Mouse (Mus musculus) kidney, embryonic 14.5 days (tissue): Measurements from ENCODE around the gene Slc30a5. TPM values are rescaled to one million over a fixed set of nuclear protein-coding genes. Genes with fewer than 3 reads are reported as not detected.

ENCODE experiments used
- ATAC-seq: fragments of 200-750 bp; cut with Nextera tagmentation; 2 replicates; pipeline ENCODE4 v1.8.0; 2017; ENCODE audit warnings: moderate number of reproducible peaks, mild to moderate bottlenecking, moderate TSS enrichment, moderate library complexity; ENCODE audit not compliant: low FRiP score, low TSS enrichment
- H3K27ac ChIP-seq: fragments of 300-500 bp; sonication (generic); 2 replicates; pipeline ENCODE4 v1.5.1; 2014; ENCODE audit warnings: low read depth, mild to moderate bottlenecking, low read length, moderate library complexity, mixed read lengths
- H3K27me3 ChIP-seq: fragments of 300-500 bp; sonication (generic); 2 replicates; pipeline ENCODE4 v1.6.1; 2014; ENCODE audit warnings: mild to moderate bottlenecking, low read length; ENCODE audit not compliant: control insufficient read depth, insufficient read depth
- H3K36me3 ChIP-seq: fragments of 300-500 bp; sonication (generic); 2 replicates; pipeline ENCODE4 v1.6.1; 2014; ENCODE audit warnings: low read length, mixed read lengths; ENCODE audit not compliant: control insufficient read depth, insufficient read depth
- H3K4me1 ChIP-seq: fragments of 300-500 bp; sonication (generic); 2 replicates; pipeline ENCODE4 v1.6.1; 2014; ENCODE audit warnings: low read length, mixed read lengths; ENCODE audit not compliant: control insufficient read depth, insufficient read depth
- H3K4me2 ChIP-seq: fragments of 300-500 bp; sonication (generic); replicated peaks from 2 replicates; pipeline ENCODE4 v1.6.1; 2014; ENCODE audit warnings: low read depth, mild to moderate bottlenecking, low read length
- H3K4me3 ChIP-seq: fragments of 300-500 bp; sonication (generic); 2 replicates; pipeline ENCODE4 v1.5.1; 2014; ENCODE audit warnings: mild to moderate bottlenecking, low read length
- H3K9ac ChIP-seq: fragments of 300-500 bp; sonication (generic); 2 replicates; pipeline ENCODE4 v1.6.1; 2014; ENCODE audit warnings: low read depth, mild to moderate bottlenecking, low read length, moderate library complexity
- H3K9me3 ChIP-seq: fragments of 300-500 bp; sonication (generic); 2 replicates; pipeline ENCODE4 v1.6.1; 2016; ENCODE audit warnings: low read length; ENCODE audit not compliant: control insufficient read depth
- WGBS: fragments of 180-500 bp; shearing (Covaris S2); extraction: QIAGEN DNeasy Blood & Tissue Kit; methylation state at CpG from one replicate; pipeline ENCODE4 v1.1.7; 2014; 5-methylcytosine and 5-hydroxymethylcytosine counted together
- polyA plus RNA-seq: library from polyadenylated mRNA; unstranded; fragments of >200 nt; fragmentation: Nextera tagmentation; extraction: Ambion mirVana; gene quantifications from 2 replicates; pipeline ENCODE4 v1.2.1, GENCODE M21; 2014

Gene Slc30a5
- polyA plus RNA-seq, 1 experiment from 2014 or later, result 65.9 TPM

- Histone ChIP-seq H3K27me3 (no peaks in the 10 kb centered on the region), H3K9ac (no peak overlapping the region), H3K9me3 (peaks cover 1% of the 10 kb centered on the region; the same call in 1 of the 2 replicates), H3K4me1 (peaks cover 16% of the 10 kb centered on the region), H3K4me3 (no peak overlapping the region), H3K4me2 (no peak overlapping the region), H3K27ac (no peak overlapping the region), H3K36me3 (peaks cover 24% of the 10 kb centered on the region)
- WGBS, result 68% methylated on average over 6 of the region's 6 CpGs
- no peak for ATAC-seq
These were observed 45.8 kb downstream of the Slc30a5 start for GRCm38 (mm10) chr13:100787316-100788010.

DNA sequence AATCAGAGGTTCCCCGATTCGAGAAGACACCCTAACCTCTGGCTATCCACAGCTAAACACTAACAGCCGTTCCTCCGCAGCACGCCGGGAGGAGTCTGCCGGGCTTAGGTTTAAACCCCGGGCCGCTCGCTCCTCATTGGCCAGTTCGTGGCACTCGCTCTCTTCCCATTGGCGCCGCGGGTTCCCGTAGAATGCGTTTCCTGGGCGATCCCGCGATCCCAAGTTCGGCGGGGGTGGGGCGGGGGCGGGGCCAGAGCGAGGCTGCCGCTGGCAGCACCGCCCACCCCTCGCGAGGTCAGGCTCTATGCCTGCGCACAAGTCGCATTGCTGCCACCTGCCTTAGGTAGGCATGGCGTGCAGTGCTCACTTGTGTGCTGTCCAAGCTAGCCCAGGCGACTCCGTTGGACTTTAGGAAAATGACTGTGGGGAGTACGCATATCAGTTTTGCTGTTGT, 46.8 kb downstream of the Slc30a5 start, which contains the start of gene Ccnb1:
Ccnb1 (minus strand) TSS at position 157 of the 454 bp plus-strand sequence.
- Histone ChIP-seq H3K4me2 (peak within 1 kb of the TSS; percentile 64), H3K27ac (peak within 1 kb of the TSS; percentile 66; the same call in 1 of the 2 replicates), H3K36me3 (peaks cover 34% of the 10 kb centered on the region), H3K4me1 (peaks cover 18% of the 10 kb centered on the region), H3K4me3 (peak within 1 kb of the TSS; percentile 90), H3K9ac (peak within 1 kb of the TSS; percentile 92), H3K9me3 (no peaks in the 10 kb centered on the region), H3K27me3 (no peaks in the 10 kb centered on the region)
- peak; percentile 99 for ATAC-seq
- WGBS, result under 1% methylated on average over 35 of the region's 35 CpGs

DNA sequence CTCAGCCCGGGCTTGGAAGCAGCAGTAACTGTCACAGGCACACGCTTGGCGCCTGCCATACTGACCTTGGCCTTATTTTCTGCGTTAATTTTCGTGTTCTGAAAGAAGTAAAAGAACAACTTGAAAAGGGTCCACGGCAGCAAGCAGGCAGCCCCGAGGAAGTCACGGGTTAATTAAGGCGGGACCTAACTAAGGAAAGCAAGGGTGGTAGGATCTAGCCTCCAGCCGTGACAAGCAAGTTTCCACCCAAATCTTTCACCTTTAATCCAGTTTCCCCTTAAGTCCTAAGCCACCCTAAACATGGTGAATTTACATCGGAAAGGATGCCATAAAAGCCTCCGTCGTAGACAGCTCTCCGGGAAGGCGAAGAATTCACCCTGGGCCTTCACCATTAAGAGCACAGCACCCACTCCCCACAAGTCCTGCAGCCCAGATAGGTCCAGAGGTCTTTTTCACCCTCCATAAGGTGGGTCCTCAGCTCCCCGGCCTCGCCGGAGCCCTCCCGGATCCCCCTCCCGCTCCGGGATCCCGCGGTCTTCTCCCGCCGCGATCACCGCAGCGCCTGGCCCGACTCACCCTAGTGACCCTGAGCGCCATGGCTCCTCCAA, 47.3 kb downstream of the Slc30a5 start:
- peaks cover 18% of the 10 kb centered on the region for H3K4me1 ChIP-seq
- H3K27ac ChIP-seq, result peak overlapping the region; percentile 66; the same call in 1 of the 2 replicates
- under 1% methylated on average over 30 of the region's 30 CpGs for WGBS
- peak overlapping the region; percentile 64 for H3K4me2 ChIP-seq
- H3K9me3 ChIP-seq, result no peaks in the 10 kb centered on the region
- H3K36me3 ChIP-seq, result peaks cover 39% of the 10 kb centered on the region
- H3K4me3 ChIP-seq, result peak overlapping the region; percentile 90
- H3K27me3 ChIP-seq, result no peaks in the 10 kb centered on the region
- ATAC-seq, result peak; percentile 61
- peak overlapping the region; percentile 92 for H3K9ac ChIP-seq

DNA sequence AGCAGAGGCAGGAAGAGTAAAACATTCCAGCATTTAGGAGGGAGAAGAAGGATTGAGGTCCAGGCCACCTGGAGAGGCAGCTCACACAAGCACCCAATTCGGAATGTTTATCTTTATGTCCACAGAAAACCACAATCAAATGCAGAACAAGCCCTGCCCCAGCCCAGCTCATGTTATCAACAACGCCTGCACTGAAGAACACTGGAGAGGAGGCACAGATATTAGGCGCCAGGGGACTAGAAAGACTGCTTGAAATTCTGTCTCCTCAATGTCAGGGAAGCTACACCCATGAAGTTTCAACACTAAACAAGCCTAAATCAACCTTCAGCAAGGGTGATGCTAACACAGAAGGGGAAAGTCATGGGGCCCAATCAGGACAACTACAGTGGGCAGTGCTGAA, 55.7 kb downstream of the Slc30a5 start:
- ATAC-seq, result no peak
- WGBS, result 83% methylated on average over 3 of the region's 3 CpGs
- H3K36me3 ChIP-seq, result peaks cover 40% of the 10 kb centered on the region

DNA sequence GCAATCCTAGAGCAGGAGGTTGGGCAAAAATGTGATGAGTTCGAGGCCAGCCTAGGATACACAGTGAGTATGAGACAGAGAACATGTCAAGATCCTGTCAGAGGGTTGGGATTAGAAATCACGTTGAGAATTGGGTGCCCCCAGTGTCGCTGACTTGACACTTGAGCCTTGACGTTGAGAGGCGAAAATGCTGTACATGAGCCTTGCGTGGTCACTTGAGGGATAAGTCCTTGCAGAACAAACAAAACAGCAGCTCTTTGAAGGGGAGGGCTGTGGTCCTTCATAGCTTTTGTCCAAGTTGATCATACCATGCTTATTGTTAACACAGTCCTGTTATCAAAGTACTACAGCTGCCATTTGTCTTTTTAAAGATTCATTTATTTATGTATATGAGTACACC, 56.5 kb downstream of the Slc30a5 start:
- no peak for ATAC-seq
- Histone ChIP-seq H3K4me1 (peaks cover 5% of the 10 kb centered on the region), H3K9me3 (no peaks in the 10 kb centered on the region), H3K4me3 (no peak overlapping the region), H3K36me3 (peaks cover 32% of the 10 kb centered on the region), H3K4me2 (no peak overlapping the region), H3K27ac (no peak overlapping the region), H3K27me3 (no peaks in the 10 kb centered on the region), H3K9ac (no peak overlapping the region)
- 65% methylated on average over 6 of the region's 6 CpGs for WGBS

More for the DNA sequence above, 55.7 kb downstream of the Slc30a5 start:
- Histone ChIP-seq H3K4me2 (no peak overlapping the region), H3K4me3 (no peak overlapping the region), H3K4me1 (peaks cover 7% of the 10 kb centered on the region), H3K27ac (no peak overlapping the region), H3K9ac (no peak overlapping the region), H3K9me3 (no peaks in the 10 kb centered on the region), H3K27me3 (no peaks in the 10 kb centered on the region)

DNA sequence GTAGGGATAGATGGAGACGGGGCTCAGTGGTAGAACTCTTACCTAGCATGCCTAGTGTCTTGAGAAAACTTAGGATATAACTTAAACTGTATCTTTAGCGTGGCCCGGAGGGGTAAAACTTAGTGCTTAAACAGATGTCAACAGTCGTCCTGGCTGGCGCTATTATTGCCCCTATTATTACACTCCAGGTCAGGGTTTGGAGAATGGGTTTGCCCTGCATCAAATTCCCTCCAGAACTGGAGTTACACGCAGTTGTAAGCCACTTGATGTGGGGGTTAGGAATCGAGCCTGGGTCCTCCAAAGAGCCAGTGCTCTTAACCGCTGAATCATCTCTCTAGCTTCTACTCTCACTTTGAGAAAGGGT, 57.2 kb downstream of the Slc30a5 start:
- Histone ChIP-seq H3K9ac (peak overlapping the region; percentile 83), H3K4me2 (peak overlapping the region; percentile 87), H3K9me3 (no peaks in the 10 kb centered on the region), H3K4me3 (peak overlapping the region; percentile 96), H3K36me3 (peaks cover 27% of the 10 kb centered on the region), H3K27me3 (no peaks in the 10 kb centered on the region), H3K4me1 (peaks cover 4% of the 10 kb centered on the region; the same call in 1 of the 2 replicates), H3K27ac (no peak overlapping the region)
- 14% methylated on average over 8 of the region's 8 CpGs for WGBS
- peak; percentile 17; the same call in 1 of the 2 replicates for ATAC-seq

DNA sequence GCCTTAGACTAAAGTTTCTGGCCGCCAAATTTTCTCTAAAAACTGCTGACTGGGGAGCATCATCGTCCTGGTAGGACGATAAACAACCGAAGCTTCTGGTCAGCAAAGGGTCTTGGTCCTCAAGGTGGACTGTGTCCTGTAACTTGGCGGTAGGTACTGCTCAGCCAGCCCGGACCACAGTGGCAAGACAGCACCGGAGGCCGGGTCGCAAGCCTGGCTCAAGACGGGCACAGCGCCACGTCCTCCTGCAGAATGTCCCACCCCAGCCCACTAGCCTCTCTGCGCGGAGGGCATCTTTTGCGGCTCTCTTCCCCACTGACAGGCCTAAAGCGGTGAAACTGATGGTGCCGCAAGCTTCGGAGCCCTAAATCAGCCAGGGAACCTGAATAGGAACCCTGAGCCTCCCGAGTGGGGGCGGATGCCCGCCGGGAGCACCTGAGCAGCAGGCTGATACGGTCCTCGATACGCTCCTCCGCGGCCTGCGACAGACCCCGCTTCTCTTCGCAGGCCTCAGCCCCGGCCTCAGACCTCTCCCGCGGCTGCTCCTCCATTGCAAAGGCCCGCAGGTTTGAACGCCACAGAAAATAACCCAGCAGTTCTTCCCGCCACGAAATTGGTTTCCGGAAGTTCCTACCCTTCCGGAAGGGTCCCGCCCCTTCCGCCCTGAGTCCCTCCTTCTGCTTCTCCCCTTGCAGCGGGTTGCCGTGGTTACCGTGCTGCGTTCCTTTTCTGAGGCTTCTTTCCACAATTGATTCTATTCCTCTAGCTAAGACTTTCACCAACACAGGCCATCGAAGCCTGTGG, 57.8 kb downstream of the Slc30a5 start, which contains the start of gene Cenph:
Cenph (minus strand) TSS at position 648 of the 804 bp plus-strand sequence.
- Histone ChIP-seq H3K4me3 (peak within 1 kb of the TSS; percentile 96), H3K9ac (peak within 1 kb of the TSS; percentile 83), H3K4me1 (peaks cover 4% of the 10 kb centered on the region; the same call in 1 of the 2 replicates), H3K9me3 (no peaks in the 10 kb centered on the region), H3K27me3 (no peaks in the 10 kb centered on the region), H3K36me3 (peaks cover 25% of the 10 kb centered on the region), H3K27ac (peak within 1 kb of the TSS; percentile 8; the same call in 1 of the 2 replicates), H3K4me2 (peak within 1 kb of the TSS; percentile 87)
- WGBS, result under 1% methylated on average over 46 of the region's 46 CpGs
- ATAC-seq, result peak; percentile 94

DNA sequence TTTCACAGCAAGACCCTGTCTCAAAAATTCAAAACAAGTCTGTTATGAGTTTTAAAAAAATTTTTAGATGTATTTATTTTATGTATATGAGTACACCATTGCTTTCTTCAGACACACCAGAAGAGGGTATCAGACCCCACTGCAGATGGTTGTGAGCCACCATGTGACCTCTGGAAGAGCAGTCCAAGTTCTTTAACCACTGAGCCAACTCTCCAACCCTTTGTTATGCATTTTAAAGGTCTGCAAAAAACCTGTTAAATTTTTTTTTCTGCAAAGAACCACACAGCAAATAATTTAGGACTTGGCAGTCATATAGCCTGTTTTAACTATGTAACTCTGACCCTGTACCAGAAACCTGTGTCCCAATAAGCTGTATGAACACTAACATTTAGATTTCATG, 58.5 kb downstream of the Slc30a5 start:
- no peak overlapping the region for H3K27ac ChIP-seq
- peak overlapping the region; percentile 87 for H3K4me2 ChIP-seq
- peak overlapping the region; percentile 96 for H3K4me3 ChIP-seq
- H3K36me3 ChIP-seq, result peaks cover 24% of the 10 kb centered on the region
- H3K9me3 ChIP-seq, result no peaks in the 10 kb centered on the region
- ATAC-seq, result no peak
- no peaks in the 10 kb centered on the region for H3K27me3 ChIP-seq
- peak overlapping the region; percentile 83; the same call in 1 of the 2 replicates for H3K9ac ChIP-seq
- peaks cover 4% of the 10 kb centered on the region; the same call in 1 of the 2 replicates for H3K4me1 ChIP-seq
